Mouse (Mus musculus) MEL (cell line): ENCODE measurements around the gene Ak6. TPM values are rescaled to one million over a fixed set of nuclear protein-coding genes. Genes with fewer than 3 reads are reported as not detected.
A peak's percentile ranks its signal among the peaks of the same experiment; 100 is the strongest.

Experiments
- DNase-seq: peaks from one replicate; pipeline ENCODE4 v3.0.0; 2011; ENCODE audit warnings: low read depth, low spot score
- H3K27ac ChIP-seq: 2 replicates; pipeline ENCODE4 v1.5.1; 2012; ENCODE audit warnings: low read depth, mild to moderate bottlenecking, control low read depth, low read length, moderate library complexity; ENCODE audit not compliant: control insufficient read depth
- H3K27me3 ChIP-seq, 2 experiments: fragments of 150-350 bp in 1 of 2; sonication (generic) in 1 of 2; 2 replicates each; pipeline ENCODE4 v1.6.1; 2012; ENCODE audit warnings: low read length in 2 of 2, mild to moderate bottlenecking in 2 of 2, improper control_type of control experiment in 1 of 2, moderate library complexity in 1 of 2; ENCODE audit not compliant: insufficient read depth in 2 of 2, control insufficient read depth in 1 of 2
- H3K36me3 ChIP-seq, 2 experiments: 2 replicates each; pipeline ENCODE4 v1.6.1; 2012 to 2014; ENCODE audit warnings: low read length in 2 of 2, improper control_type of control experiment in 1 of 2, inconsistent platforms in 1 of 2, mild to moderate bottlenecking in 1 of 2; ENCODE audit not compliant: insufficient read depth in 2 of 2, control insufficient read depth in 1 of 2
- H3K4me1 ChIP-seq, 2 experiments: fragments of 150-350 bp in 1 of 2; sonication (generic) in 1 of 2; 2 replicates each; pipeline ENCODE4 v1.6.1; 2012; ENCODE audit warnings: low read length in 2 of 2, improper control_type of control experiment in 1 of 2, mild to moderate bottlenecking in 1 of 2; ENCODE audit not compliant: insufficient read depth in 2 of 2, control insufficient read depth in 1 of 2
- H3K4me3 ChIP-seq, 2 experiments: fragments of 150-350 bp in 1 of 2; sonication (generic) in 1 of 2; 2 replicates each; pipeline ENCODE4 v1.5.1; 2012; ENCODE audit warnings: low read depth in 2 of 2, low read length in 2 of 2, mild to moderate bottlenecking in 2 of 2, moderate library complexity in 2 of 2, control low read depth in 1 of 2, improper control_type of control experiment in 1 of 2; ENCODE audit not compliant: control insufficient read depth in 1 of 2, insufficient read depth in 1 of 2
- H3K79me2 ChIP-seq: 2 replicates; pipeline ENCODE4 v1.6.1; 2012; ENCODE audit warnings: mild to moderate bottlenecking, low read length, moderate library complexity; ENCODE audit not compliant: control insufficient read depth, poor library complexity, insufficient read depth
- H3K9ac ChIP-seq: 2 replicates; pipeline ENCODE4 v1.6.1; 2012; ENCODE audit warnings: low read depth, mild to moderate bottlenecking, control low read depth, low read length, moderate library complexity; ENCODE audit not compliant: control insufficient read depth, poor library complexity, severe bottlenecking
- H3K9me3 ChIP-seq: fragments of 150-350 bp; sonication (generic); replicated peaks from 2 replicates; pipeline ENCODE4 v1.6.1; 2012; ENCODE audit warnings: mild to moderate bottlenecking, low read length, improper control_type of control experiment, moderate library complexity; ENCODE audit not compliant: insufficient read depth
- BHLHE40 ChIP-seq: IDR thresholded peaks from 2 replicates; pipeline ENCODE4 v1.6.1; 2012; ENCODE audit warnings: low read depth, mild to moderate bottlenecking, inconsistent platforms, low read length, improper control_type of control experiment, borderline replicate concordance
- CHD1 ChIP-seq: IDR thresholded peaks from 2 replicates; pipeline ENCODE4 v1.6.1; 2012; ENCODE audit warnings: low read depth, mild to moderate bottlenecking, inconsistent platforms, low read length, improper control_type of control experiment
- CHD2 ChIP-seq: IDR thresholded peaks from 2 replicates; pipeline ENCODE4 v1.6.1; 2011; ENCODE audit warnings: low read length, improper control_type of control experiment
- CTCF ChIP-seq, 3 experiments: IDR thresholded peaks in 2 of 3; conservative IDR thresholded peaks in 1 of 3; 2 replicates each; pipeline ENCODE4 v1.5.1; 2011 to 2012; ENCODE audit warnings: low read length in 3 of 3, low read depth in 2 of 3, mild to moderate bottlenecking in 2 of 3, improper control_type of control experiment in 1 of 3, inconsistent platforms in 1 of 3, mixed read lengths in 1 of 3, moderate library complexity in 1 of 3; ENCODE audit not compliant: control insufficient read depth in 1 of 3, insufficient read depth in 1 of 3, poor library complexity in 1 of 3, severe bottlenecking in 1 of 3
- E2F4 ChIP-seq: IDR thresholded peaks from 2 replicates; pipeline ENCODE4 v1.6.1; 2011; ENCODE audit warnings: low read depth, low read length, improper control_type of control experiment, borderline replicate concordance
- ELF1 ChIP-seq: IDR thresholded peaks from 2 replicates; pipeline ENCODE4 v1.6.1; 2014; ENCODE audit warnings: low read depth, mild to moderate bottlenecking, inconsistent platforms, low read length, improper control_type of control experiment, moderate library complexity
- EP300 ChIP-seq, 2 experiments: IDR thresholded peaks; 2 replicates each; pipeline ENCODE4 v1.6.1; 2011; ENCODE audit warnings: improper control_type of control experiment in 2 of 2, low read length in 2 of 2, low read depth in 1 of 2, mild to moderate bottlenecking in 1 of 2
- ETS1 ChIP-seq: IDR thresholded peaks from 2 replicates; pipeline ENCODE4 v1.6.1; 2012; ENCODE audit warnings: low read depth, mild to moderate bottlenecking, inconsistent platforms, low read length, improper control_type of control experiment, moderate library complexity
- GATA1 ChIP-seq: IDR thresholded peaks from 2 replicates; pipeline ENCODE4 v1.6.1; 2011; ENCODE audit warnings: low read depth, low read length, improper control_type of control experiment
- HCFC1 ChIP-seq: IDR thresholded peaks from 2 replicates; pipeline ENCODE4 v1.6.1; 2012; ENCODE audit warnings: low read depth, mild to moderate bottlenecking, inconsistent platforms, low read length, improper control_type of control experiment, moderate library complexity
- JUND ChIP-seq: IDR thresholded peaks from 2 replicates; pipeline ENCODE4 v1.6.1; 2011; ENCODE audit warnings: low read depth, mild to moderate bottlenecking, improper control_type of control experiment, low read length
- KAT2A ChIP-seq: conservative IDR thresholded peaks from 2 replicates; pipeline ENCODE4 v1.6.1; 2012; ENCODE audit warnings: low read depth, low read length, improper control_type of control experiment, inconsistent platforms
- MAFK ChIP-seq: IDR thresholded peaks from 2 replicates; pipeline ENCODE4 v1.6.1; 2011; ENCODE audit warnings: low read depth, mild to moderate bottlenecking, low read length, improper control_type of control experiment, borderline replicate concordance
- MAX ChIP-seq: IDR thresholded peaks from 2 replicates; pipeline ENCODE4 v1.6.1; 2011; ENCODE audit warnings: low read length, improper control_type of control experiment
- MAZ ChIP-seq: IDR thresholded peaks from 2 replicates; pipeline ENCODE4 v1.6.1; 2012; ENCODE audit warnings: low read depth, mild to moderate bottlenecking, inconsistent platforms, low read length, improper control_type of control experiment
- MEF2A ChIP-seq: IDR thresholded peaks from 2 replicates; pipeline ENCODE4 v1.6.1; 2014; ENCODE audit warnings: low read depth, mild to moderate bottlenecking, inconsistent platforms, low read length, improper control_type of control experiment; ENCODE audit not compliant: poor library complexity, insufficient replicate concordance, severe bottlenecking; ENCODE audit errors: extremely low read depth
- MXI1 ChIP-seq: IDR thresholded peaks from 2 replicates; pipeline ENCODE4 v1.6.1; 2011; ENCODE audit warnings: mild to moderate bottlenecking, low read depth, low read length, improper control_type of control experiment
- MYB ChIP-seq: IDR thresholded peaks from 2 replicates; pipeline ENCODE4 v1.6.1; 2011; ENCODE audit warnings: mild to moderate bottlenecking, low read depth, low read length, improper control_type of control experiment
- MYC ChIP-seq: IDR thresholded peaks from 2 replicates; pipeline ENCODE4 v1.6.1; 2011; ENCODE audit warnings: low read depth, mild to moderate bottlenecking, low read length, improper control_type of control experiment, moderate library complexity
- NELFE ChIP-seq: IDR thresholded peaks from 2 replicates; pipeline ENCODE4 v1.6.1; 2011; ENCODE audit warnings: low read depth, low read length, improper control_type of control experiment
- NRF1 ChIP-seq: IDR thresholded peaks from 2 replicates; pipeline ENCODE4 v1.6.1; 2014; ENCODE audit warnings: low read depth, mild to moderate bottlenecking, inconsistent platforms, low read length, improper control_type of control experiment, moderate library complexity; ENCODE audit not compliant: poor library complexity, insufficient read depth, severe bottlenecking
- POLR2A ChIP-seq, 2 experiments: IDR thresholded peaks; 2 replicates each; pipeline ENCODE4 v1.6.1; 2011 to 2012; ENCODE audit warnings: low read length in 2 of 2, mild to moderate bottlenecking in 2 of 2, control low read depth in 1 of 2, improper control_type of control experiment in 1 of 2, low read depth in 1 of 2, moderate library complexity in 1 of 2; ENCODE audit not compliant: control insufficient read depth in 1 of 2, insufficient read depth in 1 of 2, poor library complexity in 1 of 2
- POLR2AphosphoS2 ChIP-seq: IDR thresholded peaks from 2 replicates; pipeline ENCODE4 v1.6.1; 2011; ENCODE audit warnings: low read length, improper control_type of control experiment
- POLR2AphosphoS5 ChIP-seq: IDR thresholded peaks from 2 replicates; pipeline ENCODE4 v1.6.1; 2012; ENCODE audit warnings: low read depth, borderline replicate concordance, mild to moderate bottlenecking, inconsistent platforms, low read length, moderate library complexity, mixed read lengths
- RAD21 ChIP-seq: IDR thresholded peaks from 2 replicates; pipeline ENCODE4 v1.6.1; 2011; ENCODE audit warnings: mild to moderate bottlenecking, low read depth, low read length, improper control_type of control experiment
- RCOR1 ChIP-seq: IDR thresholded peaks from 2 replicates; pipeline ENCODE4 v1.6.1; 2012; ENCODE audit warnings: low read depth, mild to moderate bottlenecking, inconsistent platforms, low read length, improper control_type of control experiment
- SIN3A ChIP-seq: IDR thresholded peaks from 2 replicates; pipeline ENCODE4 v1.6.1; 2012; ENCODE audit warnings: low read length, improper control_type of control experiment, inconsistent platforms
- SMC3 ChIP-seq: IDR thresholded peaks from 2 replicates; pipeline ENCODE4 v1.6.1; 2011; ENCODE audit warnings: low read depth, low read length, improper control_type of control experiment
- TAL1 ChIP-seq: IDR thresholded peaks from 2 replicates; pipeline ENCODE4 v1.6.1; 2012; ENCODE audit warnings: mild to moderate bottlenecking, inconsistent platforms, low read length, moderate library complexity, mixed read lengths
- TBP ChIP-seq: IDR thresholded peaks from 2 replicates; pipeline ENCODE4 v1.8.0; 2011; ENCODE audit warnings: low read depth, low read length, improper control_type of control experiment
- TCF12 ChIP-seq: IDR thresholded peaks from 2 replicates; pipeline ENCODE4 v1.6.1; 2014; ENCODE audit warnings: low read depth, mild to moderate bottlenecking, inconsistent platforms, low read length, improper control_type of control experiment, moderate library complexity
- UBTF ChIP-seq: IDR thresholded peaks from 2 replicates; pipeline ENCODE4 v1.6.1; 2012; ENCODE audit warnings: low read depth, mild to moderate bottlenecking, inconsistent platforms, low read length, improper control_type of control experiment, moderate library complexity, borderline replicate concordance; ENCODE audit not compliant: insufficient read depth
- USF1 ChIP-seq: IDR thresholded peaks from 2 replicates; pipeline ENCODE4 v1.6.1; 2014; ENCODE audit warnings: low read depth, mild to moderate bottlenecking, inconsistent platforms, low read length, improper control_type of control experiment, moderate library complexity
- USF2 ChIP-seq, 2 experiments: IDR thresholded peaks; 2 replicates each; pipeline ENCODE4 v1.6.1; 2011 to 2012; ENCODE audit warnings: improper control_type of control experiment in 2 of 2, low read length in 2 of 2, borderline replicate concordance in 1 of 2, inconsistent platforms in 1 of 2, low read depth in 1 of 2, mild to moderate bottlenecking in 1 of 2; ENCODE audit not compliant: insufficient read depth in 1 of 2
- ZC3H11A ChIP-seq: IDR thresholded peaks from 2 replicates; pipeline ENCODE4 v1.6.1; 2012; ENCODE audit warnings: low read depth, mild to moderate bottlenecking, inconsistent platforms, low read length, improper control_type of control experiment
- ZKSCAN1 ChIP-seq: IDR thresholded peaks from 2 replicates; pipeline ENCODE4 v1.6.1; 2012; ENCODE audit warnings: low read depth, mild to moderate bottlenecking, inconsistent platforms, low read length, improper control_type of control experiment, moderate library complexity
- ZNF384 ChIP-seq: IDR thresholded peaks from 2 replicates; pipeline ENCODE4 v1.6.1; 2012; ENCODE audit warnings: low read depth, mild to moderate bottlenecking, inconsistent platforms, low read length, improper control_type of control experiment
- polyA plus RNA-seq, 2 experiments: library from polyadenylated mRNA; stranded (reverse) in 1 of 2; unstranded in 1 of 2; fragments of >175 nt in 1 of 2; fragments of >200 nt in 1 of 2; gene quantifications; 2 replicates each; pipeline versions ENCODE4 v1.2.1 to v1.2.4; 2012; ENCODE audit warnings: low replicate concordance in 2 of 2, low read depth in 1 of 2; ENCODE audit not compliant: insufficient read length in 2 of 2, insufficient read depth in 1 of 2, missing spikeins in 1 of 2
- total RNA-seq: library from RNA; depleted of rRNA; stranded (reverse); fragments of 300-350 nt; gene quantifications from 2 replicates; pipeline ENCODE4 v1.2.3, GENCODE M21; 2012

The Ak6 gene
- total and polyA plus RNA-seq, 3 experiments, result 199 to 234 (median 216) TPM

GRCm38 (mm10) chr13:100659864-100660456, 9.2 kb downstream of the Ak6 start:
- H3K9ac ChIP-seq, result no peak overlapping the region
- peaks cover 2% of the 10 kb centered on the region; the same call in 1 of the 2 replicates for H3K79me2 ChIP-seq
- no peak overlapping the region for H3K4me3 ChIP-seq
- H3K27ac ChIP-seq, result no peak overlapping the region
- peaks cover 2 to 11% of the 10 kb centered on the region in 2 experiments; a peak in 3 of 4 replicates for H3K36me3 ChIP-seq
- DNase-seq, result peak; percentile 84
- H3K9me3 ChIP-seq, result no peaks in the 10 kb centered on the region
- H3K27me3 ChIP-seq, result no peaks in the 10 kb centered on the region
- H3K4me1 ChIP-seq, result no peaks in the 10 kb centered on the region
- TF ChIP-seq ELF1, result no peak
- no peak for TF ChIP-seq CHD2
- peak; percentile 61; the same call in 1 of the 2 replicates for TF ChIP-seq RCOR1
- TF ChIP-seq MXI1, result peak; percentile 75
- no peak for TF ChIP-seq BHLHE40
- TF ChIP-seq SMC3, result peak; percentile 71
- TF ChIP-seq ETS1, result no peak
- TF ChIP-seq SIN3A, result peak; percentile 70
- TF ChIP-seq CTCF (IDR thresholded peaks at IDR 0.05 in 2 of 3, conservative IDR thresholded peaks at IDR 0.05 in 1 of 3; ENCODE audit: control insufficient read depth in 1 of 3, insufficient read depth in 1 of 3, low read depth in 2 of 3, low read length in 3 of 3, poor library complexity in 1 of 3, severe bottlenecking in 1 of 3), result peak; percentile 78 to 95 (median 81)
- TF ChIP-seq POLR2A (IDR thresholded peaks at IDR 0.05; ENCODE audit: control insufficient read depth in 1 of 2, insufficient read depth in 1 of 2, low read depth in 1 of 2, low read length in 2 of 2, poor library complexity in 1 of 2), result no peak
- TF ChIP-seq JUND, result no peak
- no peak for TF ChIP-seq EP300 (IDR thresholded peaks at IDR 0.05; ENCODE audit: low read depth in 1 of 2, low read length in 2 of 2)
- TF ChIP-seq USF2 (IDR thresholded peaks at IDR 0.05; ENCODE audit: borderline replicate concordance in 1 of 2, insufficient read depth in 1 of 2, low read depth in 1 of 2, low read length in 2 of 2), result no peak
- TF ChIP-seq GATA1, result peak; percentile 42
- TF ChIP-seq KAT2A, result no peak
- TF ChIP-seq MYB, result no peak
- no peak for TF ChIP-seq TCF12
- TF ChIP-seq TBP, result no peak
- TF ChIP-seq HCFC1, result no peak
- peak; percentile 78 for TF ChIP-seq MAX
- peak; percentile 73 for TF ChIP-seq RAD21
- TF ChIP-seq TAL1, result no peak
- no peak for TF ChIP-seq MEF2A
- no peak for TF ChIP-seq CHD1
- no peak for TF ChIP-seq UBTF
- TF ChIP-seq MYC, result peak; percentile 97
- TF ChIP-seq POLR2AphosphoS5, result no peak
- TF ChIP-seq ZNF384, result 0 out of 2 replicates have a peak, but pooled peaks have one; percentile 23
- no peak for TF ChIP-seq NELFE
- TF ChIP-seq POLR2AphosphoS2, result no peak
- TF ChIP-seq MAZ, result no peak
- TF ChIP-seq USF1, result no peak
- no peak for TF ChIP-seq E2F4
- TF ChIP-seq NRF1, result no peak
- no peak for TF ChIP-seq ZKSCAN1
- TF ChIP-seq ZC3H11A, result peak; percentile 54
- no peak for TF ChIP-seq MAFK
